Mouse (Mus musculus) cerebellum, adult 2 months (tissue): ENCODE measurements around the gene Hepacam. TPM values are rescaled to one million over a fixed set of nuclear protein-coding genes. Genes with fewer than 3 reads are reported as not detected.

Experiments
- DNase-seq, 2 experiments: peaks; one replicate each; pipeline ENCODE4 v3.0.0; 2021
- H3K27ac ChIP-seq: fragments of 200-500 bp; 2 replicates; pipeline ENCODE4 v1.5.1; 2012; ENCODE audit warnings: low read length, control low read depth, inconsistent platforms; ENCODE audit not compliant: insufficient read depth
- H3K27me3 ChIP-seq: fragments of 200-500 bp; 2 replicates; pipeline ENCODE4 v1.6.1; 2012; ENCODE audit warnings: inconsistent platforms, mild to moderate bottlenecking, low read length, moderate library complexity; ENCODE audit not compliant: control insufficient read depth, insufficient read depth
- H3K4me1 ChIP-seq: fragments of 200-500 bp; 2 replicates; pipeline ENCODE4 v1.6.1; 2011; ENCODE audit warnings: low read length; ENCODE audit not compliant: control insufficient read depth, insufficient read depth
- H3K4me3 ChIP-seq: fragments of 200-500 bp; replicated peaks from 2 replicates; pipeline ENCODE3; 2011; ENCODE audit warnings: mild to moderate bottlenecking, low read depth, low read length, control low read depth; ENCODE audit not compliant: insufficient read depth
- CTCF ChIP-seq: fragments of 200-500 bp; IDR thresholded peaks from 2 replicates; pipeline ENCODE4 v1.5.1; 2011; ENCODE audit warnings: low read depth, mild to moderate bottlenecking, control low read depth, low read length, moderate library complexity, borderline replicate concordance; ENCODE audit not compliant: insufficient read depth
- POLR2A ChIP-seq: fragments of 200-500 bp; IDR thresholded peaks from 2 replicates; pipeline ENCODE4 v1.6.1; 2011; ENCODE audit warnings: low read length, control low read depth, borderline replicate concordance; ENCODE audit not compliant: insufficient read depth
- WGBS: fragments of 180-500 bp; shearing (Covaris S2); methylation state at CpG from one replicate; pipeline ENCODE4 v1.1.7; 2018; 5-methylcytosine and 5-hydroxymethylcytosine counted together
- polyA plus RNA-seq: library from polyadenylated mRNA; depleted of rRNA; stranded (reverse); fragments of >200 nt; gene quantifications from 2 replicates; pipeline ENCODE4 v1.2.3, GENCODE M21; 2012

Gene Hepacam
- polyA plus RNA-seq, 1 experiment, result 119 TPM

- Histone ChIP-seq H3K4me3 (no peak overlapping the region), H3K27ac (no peak overlapping the region), H3K4me1 (no peaks in the 10 kb centered on the region; the same call in 1 of the 2 replicates), H3K27me3 (no peaks in the 10 kb centered on the region)
- WGBS, result 68% methylated on average over 1 of the region's 1 CpGs
- TF ChIP-seq POLR2A (no peak), CTCF (no peak)
- DNase-seq, result no peak
Observed at GRCm38 (mm10) chr9:37354485-37354884, 12.7 kb upstream of the Hepacam start.

- H3K27me3 ChIP-seq, result no peaks in the 10 kb centered on the region
- no peak for TF ChIP-seq CTCF
- TF ChIP-seq POLR2A, result no peak
- 22% methylated on average over 7 of the region's 7 CpGs for WGBS
- no peaks in the 10 kb centered on the region; the same call in 1 of the 2 replicates for H3K4me1 ChIP-seq
- DNase-seq, result peak; percentile 19 to 44
- H3K27ac ChIP-seq, result peak overlapping the region; percentile 82; the same call in 1 of the 2 replicates
- H3K4me3 ChIP-seq, result no peak overlapping the region
Observed at GRCm38 (mm10) chr9:37358713-37359330, 8.3 kb upstream of the Hepacam start.

DNA sequence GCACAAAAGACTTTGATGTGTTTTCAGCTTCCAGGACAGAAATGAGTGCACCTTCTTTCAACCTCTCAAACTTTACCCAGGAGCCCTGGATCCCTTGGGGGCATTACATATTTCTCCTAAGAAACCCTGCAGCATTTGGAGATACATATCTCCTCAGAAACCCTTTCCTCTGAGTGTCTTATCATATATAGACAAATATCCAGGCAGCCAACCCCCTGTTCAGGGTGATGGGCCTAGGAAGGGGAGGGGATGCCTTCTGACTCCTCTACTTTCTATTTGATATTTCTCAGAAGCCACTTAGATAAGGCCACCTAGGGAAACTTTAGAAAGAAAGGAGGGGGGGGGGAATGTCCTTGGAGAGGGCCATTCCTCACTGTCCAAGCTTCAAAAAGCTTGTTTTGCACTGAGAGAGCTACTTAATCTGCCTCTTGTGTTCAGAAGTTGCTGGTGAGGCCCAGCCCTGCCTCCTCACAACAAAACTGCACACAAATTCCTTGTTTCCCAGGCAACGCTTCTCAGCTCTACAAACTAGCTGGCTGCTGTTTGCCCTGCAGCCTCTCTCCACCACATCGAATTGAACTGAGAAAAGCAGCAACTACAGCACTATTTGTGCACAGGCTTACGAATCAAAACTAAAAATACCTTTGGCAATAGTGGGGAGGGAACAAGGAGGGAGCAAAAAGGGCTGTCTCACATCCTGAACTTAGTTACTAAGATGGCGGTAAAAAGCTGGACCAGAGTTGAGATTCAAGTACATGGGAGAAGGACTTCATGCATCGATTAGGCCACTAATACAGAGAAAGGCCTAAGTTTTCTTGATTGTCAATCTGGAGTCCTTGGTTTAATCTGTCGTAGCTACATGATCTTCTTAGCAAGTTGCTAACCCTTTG lies 7.6 kb upstream of the Hepacam start:
- Histone ChIP-seq H3K4me1 (no peaks in the 10 kb centered on the region; the same call in 1 of the 2 replicates), H3K27me3 (no peaks in the 10 kb centered on the region), H3K27ac (peak overlapping the region; percentile 54; the same call in 1 of the 2 replicates), H3K4me3 (no peak overlapping the region)
- TF ChIP-seq CTCF (no peak), POLR2A (no peak)
- peak; percentile 12 to 46 for DNase-seq
- WGBS, result 29% methylated on average over 6 of the region's 6 CpGs

DNA sequence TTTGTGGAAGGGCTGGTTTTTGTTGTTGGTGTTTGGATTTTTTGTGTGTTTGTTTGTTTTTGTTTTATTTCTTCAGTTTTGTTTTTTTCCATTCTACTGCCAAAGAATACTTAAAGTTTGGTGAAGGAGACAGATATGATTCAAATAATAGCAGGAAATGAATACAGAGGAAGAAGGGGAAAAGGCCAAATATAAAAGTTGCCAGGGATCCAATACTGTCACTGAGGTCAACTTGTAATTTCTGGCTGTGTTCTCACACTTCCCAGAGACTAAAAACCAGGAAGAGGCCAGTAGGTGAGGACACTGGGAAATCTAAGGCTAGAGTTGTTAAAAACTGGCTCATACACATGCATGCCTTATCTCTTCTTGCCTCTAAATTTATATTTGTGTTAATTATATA lies 5.1 kb upstream of the Hepacam start:
- Histone ChIP-seq H3K27me3 (no peaks in the 10 kb centered on the region), H3K4me1 (no peaks in the 10 kb centered on the region; the same call in 1 of the 2 replicates), H3K27ac (no peak overlapping the region), H3K4me3 (no peak overlapping the region)
- DNase-seq, result no peak
- TF ChIP-seq POLR2A (no peak), CTCF (no peak)

GRCm38 (mm10) chr9:37362881-37363280 lies 4.3 kb upstream of the Hepacam start:
- 44% methylated on average over 1 of the region's 1 CpGs for WGBS
- TF ChIP-seq POLR2A, result no peak
- Histone ChIP-seq H3K4me1 (no peaks in the 10 kb centered on the region; the same call in 1 of the 2 replicates), H3K4me3 (no peak overlapping the region), H3K27ac (no peak overlapping the region), H3K27me3 (no peaks in the 10 kb centered on the region)
- no peak for DNase-seq

GRCm38 (mm10) chr9:37363551-37363950 lies 3.6 kb upstream of the Hepacam start:
- WGBS, result 66% methylated on average over 3 of the region's 3 CpGs
- no peak for DNase-seq
- Histone ChIP-seq H3K27me3 (no peaks in the 10 kb centered on the region), H3K4me3 (no peak overlapping the region), H3K27ac (no peak overlapping the region; the same call in 1 of the 2 replicates), H3K4me1 (no peaks in the 10 kb centered on the region; the same call in 1 of the 2 replicates)
- TF ChIP-seq POLR2A (no peak), CTCF (no peak)

DNA sequence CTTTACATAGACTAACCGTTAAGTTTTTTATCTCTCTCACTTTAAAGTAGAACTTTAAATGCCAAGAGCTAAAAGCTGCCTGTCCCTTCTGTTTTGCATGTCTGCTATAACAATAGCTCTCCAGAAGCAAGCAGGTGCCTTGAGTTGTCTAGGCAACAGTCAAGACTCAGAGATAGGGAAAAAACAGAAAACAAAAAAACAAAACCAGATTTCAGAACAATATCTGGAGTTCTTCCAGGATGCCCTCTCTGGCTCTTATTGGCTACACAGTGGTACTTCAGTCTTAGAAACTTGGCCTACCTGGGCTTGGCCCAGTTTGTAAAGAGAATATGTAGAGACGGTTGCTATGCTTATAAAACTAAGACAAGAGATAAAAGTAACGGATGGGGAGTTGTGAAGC lies 2.8 kb upstream of the Hepacam start:
- no peak for DNase-seq
- Histone ChIP-seq H3K27me3 (no peaks in the 10 kb centered on the region), H3K27ac (no peak overlapping the region), H3K4me3 (no peak overlapping the region), H3K4me1 (no peaks in the 10 kb centered on the region)
- no peak for TF ChIP-seq CTCF
- TF ChIP-seq POLR2A, result no peak
- 48% methylated on average over 3 of the region's 3 CpGs for WGBS

- no peaks in the 10 kb centered on the region for H3K27me3 ChIP-seq
- 71% methylated on average over 5 of the region's 5 CpGs for WGBS
- no peak for DNase-seq
- no peaks in the 10 kb centered on the region for H3K4me1 ChIP-seq
- TF ChIP-seq CTCF (no peak), POLR2A (no peak)
- no peak overlapping the region for H3K4me3 ChIP-seq
- no peak overlapping the region for H3K27ac ChIP-seq
Observed at GRCm38 (mm10) chr9:37365706-37366105, 1.4 kb upstream of the Hepacam start.
